Mouse (Mus musculus) stomach, embryonic 15.5 days (tissue): ENCODE results near the gene Olfr569. TPM values are rescaled to one million over a fixed set of nuclear protein-coding genes. Genes with fewer than 3 reads are reported as not detected.

Experiments
- ATAC-seq: fragments of 200-750 bp; cut with Nextera tagmentation; 2 replicates; pipeline ENCODE4 v1.8.0; 2017; ENCODE audit warnings: low read depth, moderate number of reproducible peaks, moderate TSS enrichment; ENCODE audit not compliant: insufficient read depth, low FRiP score
- H3K27ac ChIP-seq: fragments of 300-500 bp; sonication (generic); 2 replicates; pipeline ENCODE4 v1.5.1; 2015; ENCODE audit warnings: mild to moderate bottlenecking, inconsistent platforms
- H3K27me3 ChIP-seq: fragments of 300-500 bp; sonication (generic); replicated peaks from 2 replicates; pipeline ENCODE4 v1.6.1; 2015; ENCODE audit warnings: inconsistent platforms
- H3K36me3 ChIP-seq: fragments of 300-500 bp; sonication (generic); 2 replicates; pipeline ENCODE4 v1.6.1; 2015; ENCODE audit warnings: inconsistent platforms
- H3K4me1 ChIP-seq: fragments of 300-500 bp; sonication (generic); 2 replicates; pipeline ENCODE4 v1.6.1; 2015; ENCODE audit warnings: inconsistent platforms
- H3K4me2 ChIP-seq: fragments of 300-500 bp; sonication (generic); 2 replicates; pipeline ENCODE4 v1.6.1; 2015; ENCODE audit warnings: mild to moderate bottlenecking, inconsistent platforms
- H3K4me3 ChIP-seq: fragments of 300-500 bp; sonication (generic); replicated peaks from 2 replicates; pipeline ENCODE4 v1.5.1; 2015; ENCODE audit warnings: inconsistent platforms
- H3K9ac ChIP-seq: fragments of 300-500 bp; sonication (generic); 2 replicates; pipeline ENCODE4 v1.6.1; 2015; ENCODE audit warnings: inconsistent platforms
- H3K9me3 ChIP-seq: fragments of 300-500 bp; sonication (generic); 2 replicates; pipeline ENCODE4 v1.6.1; 2016; ENCODE audit warnings: inconsistent platforms
- WGBS: fragments of 180-500 bp; shearing (Covaris S2); methylation state at CpG from one replicate; pipeline ENCODE4 v1.1.7; 2015; 5-methylcytosine and 5-hydroxymethylcytosine counted together
- polyA plus RNA-seq: library from polyadenylated mRNA; unstranded; fragments of >200 nt; fragmentation: Nextera tagmentation; extraction: Ambion mirVana; gene quantifications from 2 replicates; pipeline ENCODE4 v1.2.1, GENCODE M21; 2015

Olfr569 gene
- not detected in 2 replicates for polyA plus RNA-seq

DNA sequence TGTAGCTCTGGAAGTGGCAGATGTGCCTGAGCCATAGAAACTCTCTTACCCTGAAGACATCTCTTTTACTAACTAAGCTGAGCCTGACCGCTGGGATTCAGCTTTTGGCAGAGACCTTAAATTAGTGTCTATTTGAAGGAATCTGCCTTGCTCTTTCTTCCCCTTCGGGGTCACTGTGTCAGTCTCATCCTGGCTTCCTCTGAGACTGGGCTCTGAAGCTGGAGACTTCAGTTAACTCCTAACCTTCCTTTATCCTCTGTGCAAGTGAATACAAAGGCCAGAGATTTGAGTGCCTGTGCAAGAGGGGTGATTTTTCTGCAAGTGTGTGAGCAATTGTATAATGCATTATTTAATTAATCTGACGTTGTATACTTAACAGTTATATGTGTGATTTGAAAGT lies at the start of gene Olfr569:
Olfr569 (minus strand) TSS at position 101 of the 400 bp plus-strand sequence.
- no peak within 1 kb of the TSS for H3K27ac ChIP-seq
- no peaks in the 10 kb centered on the region for H3K27me3 ChIP-seq
- no peak for ATAC-seq
- 52% methylated on average over 3 of the region's 3 CpGs for WGBS
- no peak within 1 kb of the TSS for H3K9ac ChIP-seq
- H3K4me2 ChIP-seq: no peak within 1 kb of the TSS
- H3K4me1 ChIP-seq: no peaks in the 10 kb centered on the region
- H3K36me3 ChIP-seq: no peaks in the 10 kb centered on the region
- no peaks in the 10 kb centered on the region for H3K9me3 ChIP-seq
- H3K4me3 ChIP-seq: no peak within 1 kb of the TSS

DNA sequence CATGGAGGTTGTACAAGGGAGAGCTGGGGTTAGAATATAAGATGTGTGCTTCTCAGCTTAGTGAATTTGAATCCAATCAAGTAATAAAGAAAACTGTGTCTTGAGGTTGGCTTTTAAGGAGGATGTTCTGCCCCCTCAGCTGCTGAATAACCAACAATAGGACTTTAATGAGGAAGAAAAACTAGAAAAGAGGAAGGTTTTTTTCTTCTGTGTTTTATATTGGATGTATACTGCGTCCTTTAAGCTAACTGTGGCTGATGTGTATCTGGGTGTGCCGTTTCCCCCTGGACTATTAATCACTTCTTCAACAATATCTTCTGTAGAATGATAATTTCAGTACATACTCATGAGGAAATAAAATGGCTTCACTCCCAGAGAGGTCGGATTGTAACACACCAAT lies 36.4 kb upstream of the Olfr569 start:
- Histone ChIP-seq H3K27me3 (no peaks in the 10 kb centered on the region), H3K9ac (no peak overlapping the region), H3K4me2 (no peak overlapping the region), H3K4me3 (no peak overlapping the region), H3K36me3 (no peaks in the 10 kb centered on the region), H3K27ac (no peak overlapping the region), H3K9me3 (no peaks in the 10 kb centered on the region), H3K4me1 (no peaks in the 10 kb centered on the region)
- 60% methylated on average over 3 of the region's 3 CpGs for WGBS
- no peak for ATAC-seq

DNA sequence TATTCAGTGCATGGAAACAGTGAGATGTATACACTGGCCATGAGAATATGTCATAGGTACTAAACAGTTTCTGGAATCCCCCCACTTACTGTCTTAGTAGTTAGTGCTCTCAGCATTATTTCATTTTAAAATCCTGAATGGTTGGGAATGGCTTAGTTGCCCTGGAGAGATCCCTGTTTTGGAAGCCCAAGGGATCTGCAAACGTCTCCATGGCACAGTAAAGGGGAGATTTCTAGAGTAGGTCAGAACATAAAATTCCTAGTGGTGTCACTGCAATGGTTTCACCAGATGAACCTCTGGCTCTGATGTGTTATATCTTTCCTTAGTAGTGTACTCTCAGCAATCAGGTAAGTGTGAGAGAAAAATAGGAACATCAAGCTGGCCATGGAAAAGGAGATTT lies 33.4 kb upstream of the Olfr569 start, which contains the start of gene Olfr572:
Olfr572 (plus strand) TSS at position 301 of the 400 bp plus-strand sequence.
- Histone ChIP-seq H3K4me2 (no peak within 1 kb of the TSS), H3K27ac (no peak within 1 kb of the TSS), H3K9me3 (no peaks in the 10 kb centered on the region), H3K27me3 (no peaks in the 10 kb centered on the region), H3K9ac (no peak within 1 kb of the TSS), H3K4me1 (no peaks in the 10 kb centered on the region), H3K4me3 (no peak within 1 kb of the TSS), H3K36me3 (no peaks in the 10 kb centered on the region)
- ATAC-seq: no peak
- WGBS: 58% methylated on average over 1 of the region's 1 CpGs

DNA sequence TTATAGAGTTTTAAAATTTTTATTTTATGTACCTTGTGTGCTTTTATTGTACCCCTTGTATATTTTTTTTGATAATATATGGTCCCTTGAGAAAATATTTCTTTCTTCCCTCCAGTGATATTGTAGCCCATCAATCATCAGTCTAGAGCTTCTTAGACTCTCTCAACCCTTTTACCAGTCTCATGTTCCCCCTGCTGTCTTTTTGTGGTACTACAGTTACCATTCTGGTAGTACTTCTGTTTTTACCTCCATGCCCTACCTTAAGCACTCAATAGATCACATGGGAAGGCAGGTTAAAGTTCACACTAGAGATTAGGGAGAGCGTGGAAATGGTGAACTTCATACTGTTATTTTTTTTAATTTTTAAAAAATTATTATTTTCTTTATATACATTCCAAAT lies 28.9 kb upstream of the Olfr569 start:
- Histone ChIP-seq H3K4me1 (no peaks in the 10 kb centered on the region), H3K9ac (no peak overlapping the region), H3K36me3 (no peaks in the 10 kb centered on the region), H3K27ac (no peak overlapping the region), H3K4me3 (no peak overlapping the region), H3K27me3 (no peaks in the 10 kb centered on the region), H3K4me2 (no peak overlapping the region), H3K9me3 (no peaks in the 10 kb centered on the region)
- WGBS: 3% methylated on average over 1 of the region's 1 CpGs
- ATAC-seq: peak; percentile 53; the same call in 1 of the 2 replicates

DNA sequence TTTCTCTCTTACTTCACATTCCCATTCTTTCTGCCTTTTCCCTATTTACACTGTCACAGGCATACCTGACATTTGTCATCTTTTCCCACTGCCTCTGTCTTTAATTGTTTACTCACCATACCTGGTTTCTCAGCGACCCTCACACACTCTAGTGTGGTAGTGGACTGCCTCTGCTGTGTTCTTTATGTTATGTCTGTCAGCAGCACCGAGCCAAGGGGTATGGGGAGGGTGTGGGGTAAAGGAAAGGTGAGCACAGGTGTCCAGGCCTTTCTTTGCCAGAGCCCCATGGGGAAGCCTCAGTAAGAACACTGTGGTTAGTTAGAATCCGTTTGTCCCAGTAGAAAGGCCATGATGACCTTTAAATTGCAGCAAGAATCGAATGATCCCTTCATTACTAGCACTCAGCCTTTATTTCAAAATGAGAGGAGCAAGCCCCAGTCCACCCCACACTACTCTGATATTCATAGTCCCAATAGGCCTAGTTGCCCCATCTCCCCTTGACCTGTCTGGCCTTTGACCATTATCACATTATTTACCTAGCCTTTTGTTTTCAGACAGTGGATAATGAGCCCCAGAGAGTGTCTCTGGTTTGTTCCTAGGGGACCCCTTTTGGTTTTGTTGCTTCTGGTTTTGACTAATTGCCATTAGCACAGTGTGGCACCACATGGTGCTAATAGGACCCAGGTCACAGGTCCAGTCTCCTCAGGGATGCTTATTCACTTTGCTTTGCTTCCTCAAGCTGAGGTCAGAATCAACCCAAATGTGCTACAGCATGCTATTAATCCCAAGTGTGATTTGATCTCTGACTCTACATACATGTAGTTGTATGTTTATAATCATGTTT lies 26.6 kb upstream of the Olfr569 start, which contains the start of gene Olfr571:
Olfr571 (minus strand) TSS at position 505 of the 844 bp plus-strand sequence.
- no peaks in the 10 kb centered on the region for H3K9me3 ChIP-seq
- no peaks in the 10 kb centered on the region for H3K27me3 ChIP-seq
- no peak within 1 kb of the TSS for H3K27ac ChIP-seq
- H3K4me1 ChIP-seq: no peaks in the 10 kb centered on the region
- WGBS: 58% methylated on average over 4 of the region's 4 CpGs
- no peak within 1 kb of the TSS for H3K4me2 ChIP-seq
- ATAC-seq: no peak
- no peaks in the 10 kb centered on the region for H3K36me3 ChIP-seq
- no peak within 1 kb of the TSS for H3K9ac ChIP-seq
- no peak within 1 kb of the TSS for H3K4me3 ChIP-seq

DNA sequence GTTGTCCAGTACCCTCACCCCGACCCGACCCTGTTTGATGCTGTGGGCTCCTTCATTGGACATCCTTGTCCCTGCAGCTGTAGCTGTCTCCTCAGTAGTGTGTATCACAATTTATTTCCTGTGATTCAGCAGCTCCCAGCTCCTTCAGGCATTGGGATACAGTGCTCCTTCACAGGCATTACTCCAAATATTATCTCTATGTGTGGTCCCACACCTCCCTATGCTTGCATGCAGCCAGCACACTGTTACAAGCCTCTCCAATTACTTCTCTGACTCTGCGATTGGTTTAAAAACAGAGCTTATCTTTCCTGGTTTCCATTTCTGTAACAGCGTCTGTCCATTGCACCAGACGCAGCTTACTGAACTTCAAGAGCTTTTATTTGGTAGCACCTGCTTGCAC lies 25.7 kb upstream of the Olfr569 start:
- no peak overlapping the region for H3K4me3 ChIP-seq
- no peak overlapping the region for H3K9ac ChIP-seq
- H3K27me3 ChIP-seq: no peaks in the 10 kb centered on the region
- no peak overlapping the region for H3K27ac ChIP-seq
- ATAC-seq: no peak
- no peak overlapping the region for H3K4me2 ChIP-seq
- H3K9me3 ChIP-seq: no peaks in the 10 kb centered on the region
- no peaks in the 10 kb centered on the region for H3K4me1 ChIP-seq
- 45% methylated on average over 5 of the region's 5 CpGs for WGBS
- no peaks in the 10 kb centered on the region for H3K36me3 ChIP-seq

DNA sequence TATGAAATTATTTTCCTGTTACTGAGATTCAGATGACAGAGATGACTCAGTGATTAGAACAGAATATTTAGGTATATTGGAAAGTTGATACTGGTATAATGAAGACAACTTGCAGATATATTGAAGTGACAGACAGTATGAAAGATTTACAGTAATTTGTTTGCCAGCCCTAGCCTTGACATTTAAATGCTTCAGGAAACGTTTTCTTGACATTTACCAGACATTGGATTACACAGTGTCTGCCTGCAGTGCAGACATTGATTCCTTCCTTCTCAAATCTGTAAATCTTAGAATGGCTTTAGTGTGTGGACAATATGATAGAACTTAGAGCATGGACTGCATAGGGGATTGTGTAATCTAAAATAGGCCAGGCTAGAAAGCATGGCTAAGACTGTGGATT lies 24.6 kb upstream of the Olfr569 start:
- H3K27me3 ChIP-seq: no peaks in the 10 kb centered on the region
- H3K27ac ChIP-seq: no peak overlapping the region
- no peak for ATAC-seq
- H3K4me1 ChIP-seq: no peaks in the 10 kb centered on the region
- no peaks in the 10 kb centered on the region for H3K9me3 ChIP-seq
- H3K36me3 ChIP-seq: no peaks in the 10 kb centered on the region
- no peak overlapping the region for H3K4me2 ChIP-seq
- no peak overlapping the region for H3K9ac ChIP-seq
- WGBS: 7% methylated on average over 1 of the region's 1 CpGs
- H3K4me3 ChIP-seq: no peak overlapping the region

DNA sequence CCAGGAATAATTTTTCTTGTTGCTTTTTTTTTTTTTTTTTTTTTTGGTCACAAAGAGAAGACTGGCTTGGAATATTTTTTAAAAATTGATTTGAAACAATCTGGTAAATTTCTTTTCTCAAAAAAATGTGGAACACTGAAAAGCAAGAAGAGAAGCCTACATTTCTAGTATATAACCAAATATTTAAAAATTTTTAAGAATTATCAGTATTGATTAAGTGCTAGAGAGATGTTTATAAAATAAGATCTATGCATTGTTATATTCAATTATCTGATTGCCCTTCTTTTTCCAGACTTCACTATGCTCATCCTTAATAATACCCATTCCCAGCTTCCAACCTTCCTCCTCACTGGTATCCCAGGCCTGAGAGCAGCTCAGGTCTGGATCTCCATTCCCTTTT lies 13.9 kb downstream of the Olfr569 start, which contains the start of gene Olfr568:
Olfr568 (plus strand) TSS at position 301 of the 400 bp plus-strand sequence.
- H3K9me3 ChIP-seq: no peaks in the 10 kb centered on the region
- no peak within 1 kb of the TSS for H3K4me3 ChIP-seq
- no peaks in the 10 kb centered on the region for H3K36me3 ChIP-seq
- no peak within 1 kb of the TSS for H3K9ac ChIP-seq
- no peaks in the 10 kb centered on the region for H3K4me1 ChIP-seq
- no peaks in the 10 kb centered on the region for H3K27me3 ChIP-seq
- H3K4me2 ChIP-seq: no peak within 1 kb of the TSS
- ATAC-seq: no peak
- H3K27ac ChIP-seq: no peak within 1 kb of the TSS

DNA sequence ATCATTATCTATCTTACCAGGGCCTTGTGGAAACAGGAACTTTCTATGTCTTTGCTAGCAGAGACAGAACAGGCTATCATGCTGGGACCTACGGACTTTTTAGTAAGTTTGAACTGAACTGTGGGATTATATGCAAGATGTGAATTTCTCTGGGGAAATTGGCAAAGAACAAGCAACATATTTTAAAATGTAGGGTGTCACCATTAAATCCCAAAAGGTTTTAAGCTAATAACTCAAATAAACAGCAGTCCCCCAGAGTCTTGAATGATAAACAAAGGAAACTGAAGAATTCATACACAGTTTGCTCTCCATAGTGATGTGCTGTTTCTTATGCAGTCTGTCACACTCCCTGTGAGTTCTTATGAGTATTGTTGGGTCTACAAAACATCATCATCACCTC lies 32.0 kb downstream of the Olfr569 start, which contains the start of gene Olfr566:
Olfr566 (minus strand) TSS at position 101 of the 400 bp plus-strand sequence.
- no peak for ATAC-seq
- Histone ChIP-seq H3K27me3 (no peaks in the 10 kb centered on the region), H3K9ac (no peak within 1 kb of the TSS), H3K27ac (no peak within 1 kb of the TSS), H3K4me1 (no peaks in the 10 kb centered on the region), H3K36me3 (no peaks in the 10 kb centered on the region), H3K4me2 (no peak within 1 kb of the TSS), H3K4me3 (no peak within 1 kb of the TSS), H3K9me3 (no peaks in the 10 kb centered on the region)
- WGBS: 64% methylated on average over 1 of the region's 1 CpGs

DNA sequence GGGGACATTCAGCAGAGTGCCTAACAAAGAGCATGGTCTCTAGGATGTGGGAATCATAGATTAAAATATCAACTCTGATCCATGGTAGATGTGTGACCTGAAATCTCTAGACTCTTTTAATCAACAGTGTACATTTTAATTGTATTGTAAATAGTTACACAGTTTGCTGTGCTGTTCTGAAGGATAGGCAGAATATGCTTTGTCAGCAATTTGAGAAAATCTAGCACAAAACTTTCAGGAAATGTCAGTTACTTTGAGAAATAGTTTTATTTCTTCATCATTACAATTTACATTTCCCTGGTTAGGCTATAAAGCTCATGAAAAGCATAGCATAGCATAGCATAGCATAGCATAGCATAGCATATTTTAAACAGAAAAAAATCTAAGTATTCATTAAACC lies 34.9 kb downstream of the Olfr569 start:
- Histone ChIP-seq H3K27ac (no peak overlapping the region), H3K4me2 (no peak overlapping the region), H3K9me3 (no peaks in the 10 kb centered on the region), H3K9ac (no peak overlapping the region), H3K36me3 (no peaks in the 10 kb centered on the region), H3K27me3 (no peaks in the 10 kb centered on the region), H3K4me3 (no peak overlapping the region), H3K4me1 (no peaks in the 10 kb centered on the region)
- ATAC-seq: no peak
